ENCODE assay signal across 25 mouse cellular contexts in genomic region chr15:25869129-25869528, GRCm38 (mm10).
"Had no signal": no experiment of that assay in that cellular context is flagged by ENCODE, and none has a peak within 500 bp of the region (broad histone marks: within the 10 kb centered on the region; RNA-seq: fewer than 3 reads in every experiment).

No protein-coding gene starts in this region.

- H3K9ac ChIP-seq: heart, embryonic 12.5 days; hindbrain, embryonic 12.5 days; hindbrain, embryonic 14.5 days; intestine, embryonic 15.5 days; limb, embryonic 13.5 days; limb, embryonic 15.5 days; liver, embryonic 12.5 days had no signal

- H3K27me3 ChIP-seq: heart, embryonic 12.5 days; hindbrain, embryonic 12.5 days; intestine, embryonic 15.5 days; limb, embryonic 13.5 days; limb, embryonic 15.5 days; liver, embryonic 12.5 days had no signal

- H3K4me2 ChIP-seq: heart, embryonic 12.5 days; hindbrain, embryonic 12.5 days; hindbrain, embryonic 14.5 days; intestine, embryonic 15.5 days; limb, embryonic 13.5 days; limb, embryonic 15.5 days; liver, embryonic 12.5 days had no signal

- DNase-seq: gastrocnemius, adult 2 months; gastrocnemius, postnatal 14 days; gastrocnemius, postnatal 36 days; heart, adult 2 months; heart, postnatal 10 days; heart, postnatal 4 days; kidney, adult 18-20 months; kidney, adult 8-10 months; kidney, postnatal 10 days; kidney, postnatal 36 days; layer of hippocampus, adult 9-11 months; layer of hippocampus, postnatal 36 days; left cerebral cortex, postnatal 4 days had no signal

- H3K9me3 ChIP-seq: heart, embryonic 10.5 days; heart, embryonic 12.5 days; hindbrain, embryonic 10.5 days; hindbrain, embryonic 12.5 days; intestine, embryonic 15.5 days; limb, embryonic 13.5 days; limb, embryonic 15.5 days; liver, embryonic 12.5 days had no signal

- H3K27ac ChIP-seq: gastrocnemius, adult 2 months; heart, adult 2 months; heart, embryonic 10.5 days; hindbrain, embryonic 10.5 days; hindbrain, embryonic 12.5 days; hindbrain, embryonic 14.5 days; intestine, embryonic 15.5 days; limb, embryonic 13.5 days; limb, embryonic 15.5 days; liver, embryonic 12.5 days had no signal

- H3K36me3 ChIP-seq: heart, embryonic 10.5 days; heart, embryonic 12.5 days; hindbrain, embryonic 10.5 days; hindbrain, embryonic 12.5 days; intestine, embryonic 15.5 days; limb, embryonic 13.5 days; limb, embryonic 15.5 days; liver, embryonic 12.5 days had no signal

- H3K4me1 ChIP-seq: hindbrain, embryonic 12.5 days; intestine, embryonic 15.5 days; liver, embryonic 12.5 days had no signal

- ATAC-seq: hindbrain, embryonic 16.5 days; inflammation-experienced regulatory T-cells, adult 6 months; intestine, embryonic 15.5 days; intestine, postnatal 0 days; liver, embryonic 12.5 days had no signal

- H3K4me3 ChIP-seq: gastrocnemius, adult 2 months; heart, adult 2 months; heart, embryonic 10.5 days; heart, embryonic 12.5 days; hindbrain, embryonic 10.5 days; hindbrain, embryonic 12.5 days; intestine, embryonic 15.5 days; limb, embryonic 13.5 days; limb, embryonic 15.5 days; liver, embryonic 12.5 days had no signal
